Mouse (Mus musculus) lung, adult 2 months (tissue): Measurements from ENCODE around the gene Smim23.

Experiments used
- CTCF ChIP-seq: fragments of 200-500 bp; IDR thresholded peaks from 2 replicates; pipeline ENCODE4 v1.5.1; 2011; ENCODE audit warnings: mild to moderate bottlenecking, low read length, control low read depth; ENCODE audit not compliant: insufficient read depth
- POLR2A ChIP-seq: fragments of 200-500 bp; IDR thresholded peaks from 2 replicates; pipeline ENCODE4 v1.6.1; 2011; ENCODE audit warnings: low read depth, mild to moderate bottlenecking, control low read depth, low read length, borderline replicate concordance; ENCODE audit errors: extremely low read depth

DNA sequence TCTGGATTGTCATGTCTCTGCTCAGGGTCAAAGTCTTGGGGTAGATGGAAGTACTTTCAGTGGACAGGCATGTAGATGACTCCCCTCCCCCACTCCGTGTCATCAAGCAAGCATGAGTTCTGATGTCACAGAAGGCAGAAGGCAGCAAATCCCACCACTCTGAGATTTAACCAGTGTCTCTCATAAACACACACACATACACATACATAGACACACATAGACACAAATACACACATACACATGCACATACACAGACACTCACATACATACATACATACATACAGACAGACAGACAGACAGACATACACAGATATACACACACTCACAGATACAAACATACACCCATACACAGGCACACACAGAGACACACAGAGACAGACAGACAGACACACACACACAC lies at the start of gene Smim23:
- TF ChIP-seq CTCF (no peak), POLR2A (no peak)
